Mouse (Mus musculus) neural tube, embryonic 12.5 days (tissue): ENCODE measurements around the gene Nfkbia. TPM values are rescaled to one million over a fixed set of nuclear protein-coding genes. Genes with fewer than 3 reads are reported as not detected.

ENCODE experiments used
- ATAC-seq: fragments of 200-750 bp; cut with Nextera tagmentation; 2 replicates; pipeline ENCODE4 v1.8.0; 2017; ENCODE audit warnings: low read depth, mild to moderate bottlenecking, moderate TSS enrichment, moderate library complexity; ENCODE audit not compliant: low FRiP score
- H3K27ac ChIP-seq: fragments of 300-500 bp; sonication (generic); 2 replicates; pipeline ENCODE4 v1.5.1; 2016
- H3K27me3 ChIP-seq: fragments of 300-500 bp; sonication (generic); replicated peaks from 2 replicates; pipeline ENCODE4 v1.6.1; 2016; ENCODE audit warnings: mild to moderate bottlenecking
- H3K36me3 ChIP-seq: fragments of 300-500 bp; sonication (generic); 2 replicates; pipeline ENCODE4 v1.6.1; 2016; ENCODE audit warnings: mild to moderate bottlenecking
- H3K4me1 ChIP-seq: fragments of 300-500 bp; sonication (generic); 2 replicates; pipeline ENCODE4 v1.6.1; 2016
- H3K4me2 ChIP-seq: fragments of 300-500 bp; sonication (generic); replicated peaks from 2 replicates; pipeline ENCODE4 v1.6.1; 2016; ENCODE audit warnings: mild to moderate bottlenecking
- H3K4me3 ChIP-seq: fragments of 300-500 bp; sonication (generic); 2 replicates; pipeline ENCODE4 v1.5.1; 2016
- H3K9ac ChIP-seq: fragments of 300-500 bp; sonication (generic); 2 replicates; pipeline ENCODE4 v1.6.1; 2016; ENCODE audit warnings: mild to moderate bottlenecking
- H3K9me3 ChIP-seq: fragments of 300-500 bp; sonication (generic); 2 replicates; pipeline ENCODE4 v1.6.1; 2016; ENCODE audit warnings: mild to moderate bottlenecking
- WGBS: fragments of 180-500 bp; shearing (Covaris S2); methylation state at CpG from one replicate; pipeline ENCODE4 v1.1.7; 2016; 5-methylcytosine and 5-hydroxymethylcytosine counted together
- polyA plus RNA-seq: library from polyadenylated mRNA; unstranded; fragments of >200 nt; fragmentation: Nextera tagmentation; extraction: Ambion mirVana; gene quantifications from 2 replicates; pipeline ENCODE4 v1.2.1, GENCODE M21; 2016

Nfkbia gene
- 40.1 and 44.9 TPM in 2 replicates for polyA plus RNA-seq

- peak; percentile 93 for ATAC-seq
- Histone ChIP-seq H3K9me3 (no peaks in the 10 kb centered on the region), H3K27ac (peak within 1 kb of the TSS; percentile 97), H3K9ac (peak within 1 kb of the TSS; percentile 92), H3K4me1 (peaks cover 17% of the 10 kb centered on the region), H3K27me3 (no peaks in the 10 kb centered on the region), H3K4me3 (peak within 1 kb of the TSS; percentile 80), H3K4me2 (peak within 1 kb of the TSS; percentile 76), H3K36me3 (peaks cover 23% of the 10 kb centered on the region)
- under 1% methylated on average over 57 of the region's 58 CpGs for WGBS
Observed at GRCm38 (mm10) chr12:55492184-55492898, at the start of gene Nfkbia. Nfkbia (minus strand) TSS chr12:55492647.

- Histone ChIP-seq H3K36me3 (no peaks in the 10 kb centered on the region), H3K27ac (no peak overlapping the region), H3K9ac (no peak overlapping the region), H3K4me1 (peaks cover 4% of the 10 kb centered on the region; the same call in 1 of the 2 replicates), H3K4me3 (no peak overlapping the region), H3K9me3 (no peaks in the 10 kb centered on the region), H3K27me3 (0 out of 2 replicates have a peak, but pooled peaks cover 6% of the 10 kb centered on the region), H3K4me2 (no peak overlapping the region)
- no peak for ATAC-seq
- 49% methylated on average over 8 of the region's 8 CpGs for WGBS
Observed at GRCm38 (mm10) chr12:55539157-55539556, 46.7 kb upstream of the Nfkbia start.

GRCm38 (mm10) chr12:55538328-55538971, 46.0 kb upstream of the Nfkbia start:
- 80% methylated on average over 1 of the region's 1 CpGs for WGBS
- peak; percentile 82 for ATAC-seq
- H3K4me3 ChIP-seq, result no peak overlapping the region
- H3K9me3 ChIP-seq, result no peaks in the 10 kb centered on the region
- peaks cover 4% of the 10 kb centered on the region; the same call in 1 of the 2 replicates for H3K4me1 ChIP-seq
- no peak overlapping the region for H3K4me2 ChIP-seq
- H3K27me3 ChIP-seq, result 0 out of 2 replicates have a peak, but pooled peaks cover 6% of the 10 kb centered on the region
- H3K9ac ChIP-seq, result no peak overlapping the region
- no peak overlapping the region for H3K27ac ChIP-seq
- no peaks in the 10 kb centered on the region for H3K36me3 ChIP-seq

GRCm38 (mm10) chr12:55537742-55538141, 45.3 kb upstream of the Nfkbia start:
- Histone ChIP-seq H3K4me1 (peaks cover 4% of the 10 kb centered on the region; the same call in 1 of the 2 replicates), H3K4me2 (no peak overlapping the region), H3K9me3 (no peaks in the 10 kb centered on the region), H3K27me3 (0 out of 2 replicates have a peak, but pooled peaks cover 6% of the 10 kb centered on the region), H3K27ac (no peak overlapping the region), H3K9ac (no peak overlapping the region), H3K36me3 (no peaks in the 10 kb centered on the region), H3K4me3 (no peak overlapping the region)
- WGBS, result 28% methylated on average over 7 of the region's 7 CpGs
- ATAC-seq, result no peak

- Histone ChIP-seq H3K4me2 (peak overlapping the region; percentile 16; the same call in 1 of the 2 replicates), H3K4me1 (peaks cover 4% of the 10 kb centered on the region; the same call in 1 of the 2 replicates), H3K27me3 (0 out of 2 replicates have a peak, but pooled peaks cover 6% of the 10 kb centered on the region), H3K9ac (no peak overlapping the region), H3K9me3 (no peaks in the 10 kb centered on the region), H3K4me3 (no peak overlapping the region), H3K36me3 (no peaks in the 10 kb centered on the region), H3K27ac (no peak overlapping the region)
- ATAC-seq, result peak; percentile 57; the same call in 1 of the 2 replicates
- WGBS, result 7% methylated on average over 14 of the region's 14 CpGs
Observed at GRCm38 (mm10) chr12:55536537-55537135, 44.2 kb upstream of the Nfkbia start.

GRCm38 (mm10) chr12:55526983-55527752, 34.7 kb upstream of the Nfkbia start:
- Histone ChIP-seq H3K4me2 (no peak overlapping the region), H3K36me3 (no peaks in the 10 kb centered on the region), H3K27ac (no peak overlapping the region), H3K27me3 (no peaks in the 10 kb centered on the region), H3K4me3 (no peak overlapping the region), H3K9ac (no peak overlapping the region), H3K9me3 (no peaks in the 10 kb centered on the region), H3K4me1 (no peaks in the 10 kb centered on the region)
- no peak for ATAC-seq
- WGBS, result 68% methylated on average over 15 of the region's 15 CpGs

GRCm38 (mm10) chr12:55518061-55518738, 25.8 kb upstream of the Nfkbia start:
- Histone ChIP-seq H3K36me3 (no peaks in the 10 kb centered on the region), H3K27me3 (no peaks in the 10 kb centered on the region), H3K4me1 (no peaks in the 10 kb centered on the region), H3K4me2 (no peak overlapping the region; the same call in 1 of the 2 replicates), H3K9ac (no peak overlapping the region), H3K27ac (no peak overlapping the region), H3K9me3 (no peaks in the 10 kb centered on the region), H3K4me3 (no peak overlapping the region)
- 41% methylated on average over 15 of the region's 15 CpGs for WGBS
- ATAC-seq, result peak; percentile 65; the same call in 1 of the 2 replicates

GRCm38 (mm10) chr12:55508817-55509216, 16.4 kb upstream of the Nfkbia start:
- no peak overlapping the region for H3K9ac ChIP-seq
- no peak for ATAC-seq
- no peaks in the 10 kb centered on the region for H3K36me3 ChIP-seq
- no peak overlapping the region for H3K4me3 ChIP-seq
- WGBS, result 87% methylated on average over 5 of the region's 5 CpGs
- no peaks in the 10 kb centered on the region for H3K4me1 ChIP-seq
- no peak overlapping the region for H3K4me2 ChIP-seq
- no peaks in the 10 kb centered on the region for H3K9me3 ChIP-seq
- H3K27ac ChIP-seq, result no peak overlapping the region
- H3K27me3 ChIP-seq, result peaks cover 3% of the 10 kb centered on the region

- Histone ChIP-seq H3K9me3 (no peaks in the 10 kb centered on the region), H3K27me3 (peaks cover 3% of the 10 kb centered on the region), H3K27ac (no peak overlapping the region), H3K4me3 (no peak overlapping the region), H3K36me3 (no peaks in the 10 kb centered on the region), H3K4me2 (no peak overlapping the region), H3K9ac (no peak overlapping the region), H3K4me1 (no peaks in the 10 kb centered on the region)
- ATAC-seq, result no peak
- 87% methylated on average over 17 of the region's 17 CpGs for WGBS
Observed at GRCm38 (mm10) chr12:55507332-55507935, 15.0 kb upstream of the Nfkbia start.

- H3K4me2 ChIP-seq, result no peak overlapping the region
- no peak overlapping the region for H3K9ac ChIP-seq
- 0 out of 2 replicates have a peak, but pooled peaks have one; percentile 37 for ATAC-seq
- H3K4me3 ChIP-seq, result no peak overlapping the region
- H3K27me3 ChIP-seq, result peaks cover 3% of the 10 kb centered on the region
- 2% methylated on average over 6 of the region's 6 CpGs for WGBS
- no peaks in the 10 kb centered on the region for H3K36me3 ChIP-seq
- no peaks in the 10 kb centered on the region for H3K9me3 ChIP-seq
- no peaks in the 10 kb centered on the region for H3K4me1 ChIP-seq
- H3K27ac ChIP-seq, result no peak overlapping the region
Observed at GRCm38 (mm10) chr12:55506029-55506330, 13.5 kb upstream of the Nfkbia start.
